Mouse (Mus musculus) mouse embryonic stem cell (cell line): ENCODE results near the gene Hipk2.

Experiments
- in situ Hi-C, 2 experiments: fragments of 300-500 bp; cut with MboI; formaldehyde crosslinking; loops; 1 replicate in 1 of 2; 3 replicates in 1 of 2; pipeline ENCODE4 v1.14.3; 2019 to 2020; ENCODE audit warnings: low sequenced_read_pairs in 2 of 2, low pct_unique_long_range_greater_than_20kb in 1 of 2, mixed read lengths in 1 of 2; ENCODE audit not compliant: unreplicated experiment in 1 of 2

Hipk2 gene

GRCm38 (mm10) chr6:38847447-38847846 lies 28.5 kb downstream of the Hipk2 start:
- in situ Hi-C loops, result no loop called here

- in situ Hi-C loops, result no loop called here
These were observed 29.4 kb downstream of the Hipk2 start for GRCm38 (mm10) chr6:38846330-38847195.

- in situ Hi-C loops, result no loop called here
These were observed 30.1 kb downstream of the Hipk2 start for GRCm38 (mm10) chr6:38845876-38846275.

- in situ Hi-C loops, result no loop called here
These were observed 30.8 kb downstream of the Hipk2 start for GRCm38 (mm10) chr6:38845117-38845516.

- in situ Hi-C loops, result no loop called here
These were observed 34.4 kb downstream of the Hipk2 start for GRCm38 (mm10) chr6:38841551-38841950.

- in situ Hi-C loops, result no loop called here
These were observed 35.2 kb downstream of the Hipk2 start for GRCm38 (mm10) chr6:38840780-38841179.

- in situ Hi-C loops, result no loop called here
These were observed 35.6 kb downstream of the Hipk2 start for GRCm38 (mm10) chr6:38840380-38840779.

- in situ Hi-C loops, result no loop called here
These were observed 36.1 kb downstream of the Hipk2 start for GRCm38 (mm10) chr6:38839891-38840290.

- in situ Hi-C loops, result no loop called here
These were observed 37.9 kb downstream of the Hipk2 start for GRCm38 (mm10) chr6:38838061-38838460.

- in situ Hi-C loops, result no loop called here
These were observed 40.7 kb downstream of the Hipk2 start for GRCm38 (mm10) chr6:38835217-38835616.

- in situ Hi-C loops, result no loop called here
These were observed 41.2 kb downstream of the Hipk2 start for GRCm38 (mm10) chr6:38834727-38835126.

- in situ Hi-C loops, result no loop called here
These were observed 42.2 kb downstream of the Hipk2 start for GRCm38 (mm10) chr6:38833721-38834120.

GRCm38 (mm10) chr6:38829452-38829851 lies 46.5 kb downstream of the Hipk2 start:
- in situ Hi-C loops, result no loop called here

- in situ Hi-C loops, result no loop called here
These were observed 47.8 kb downstream of the Hipk2 start for GRCm38 (mm10) chr6:38828211-38828610.

- in situ Hi-C loops, result no loop called here
These were observed 48.5 kb downstream of the Hipk2 start for GRCm38 (mm10) chr6:38827435-38827834.

GRCm38 (mm10) chr6:38826857-38827256 lies 49.1 kb downstream of the Hipk2 start:
- in situ Hi-C loops, result no loop called here

GRCm38 (mm10) chr6:38825886-38826285 lies 50.1 kb downstream of the Hipk2 start:
- in situ Hi-C loops, result no loop called here

- in situ Hi-C loops, result no loop called here
These were observed 52.1 kb downstream of the Hipk2 start for GRCm38 (mm10) chr6:38823827-38824226.

- in situ Hi-C loops, result no loop called here
These were observed 52.8 kb downstream of the Hipk2 start for GRCm38 (mm10) chr6:38823164-38823563.

GRCm38 (mm10) chr6:38821686-38822085 lies 54.3 kb downstream of the Hipk2 start:
- in situ Hi-C loops, result no loop called here
